Mouse (Mus musculus): ENCODE results near the gene Lhfpl1. TPM values are rescaled to one million over a fixed set of nuclear protein-coding genes. Genes with fewer than 3 reads are reported as not detected.
"Not testable (repeated sequence)": the region's sequence is repeated elsewhere in the genome, so short reads cannot be mapped to it uniquely, and the experiment has no call there.

The Lhfpl1 gene
- polyA plus RNA-seq (2015; fragmentation: Nextera tagmentation; extraction: Ambion mirVana), result 6.5 and 8.2 TPM in 2 replicates

DNA sequence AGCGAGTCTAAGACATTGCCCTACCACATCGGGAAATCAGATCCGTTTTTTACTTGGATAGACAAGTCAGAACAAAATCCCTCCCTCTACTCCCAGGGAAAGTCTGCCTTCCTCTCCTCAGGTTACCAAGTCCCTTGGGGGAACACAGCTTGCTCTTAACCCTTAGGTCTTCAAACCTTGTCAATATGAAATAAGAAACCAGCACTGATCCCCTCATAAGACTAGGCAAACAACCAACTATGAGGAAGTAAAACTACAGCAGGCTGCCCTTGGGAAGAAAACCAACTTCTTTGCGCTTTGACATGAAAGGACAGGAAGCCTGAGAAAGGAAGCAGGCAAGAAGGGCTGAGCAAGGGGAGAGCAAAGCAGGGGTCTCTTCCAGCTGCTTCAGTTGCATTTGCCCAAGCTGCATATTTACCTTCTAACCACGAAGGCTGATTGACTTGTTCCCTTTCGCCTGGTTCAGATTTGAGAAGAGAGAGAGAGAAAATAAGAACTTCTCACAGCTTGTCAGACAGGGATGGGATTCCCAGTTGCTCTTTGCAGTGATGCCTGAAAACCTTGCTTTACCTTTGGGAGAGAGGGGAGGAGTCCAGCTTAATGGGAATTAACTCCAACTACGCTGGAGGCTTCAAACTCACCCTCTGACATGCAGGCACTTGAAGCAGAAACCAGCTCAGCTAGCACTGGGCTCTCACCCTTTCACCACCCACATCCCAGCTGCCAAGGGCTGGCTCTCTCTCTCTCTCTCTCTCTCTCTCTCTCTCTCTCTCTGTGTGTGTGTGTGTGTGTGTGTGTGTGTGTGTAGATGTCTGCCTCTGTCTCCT, at the start of gene Lhfpl1:
TSS of gene Lhfpl1 (minus strand) at position 713 of the 827 bp plus-strand sequence.
- ATAC-seq (ENCODE audit: low FRiP score, low read depth), result peak; percentile 88
- Histone ChIP-seq H3K27ac (peak within 1 kb of the TSS; percentile 69; the same call in 1 of the 2 replicates), H3K4me3 (peak within 1 kb of the TSS; percentile 20), H3K4me1 (no peaks in the 10 kb centered on the region), H3K9me3 (no peaks in the 10 kb centered on the region), H3K4me2 (replicated peaks) (peak within 1 kb of the TSS; percentile 47), H3K36me3 (no peaks in the 10 kb centered on the region), H3K9ac (no peak within 1 kb of the TSS), H3K27me3 (0 out of 2 replicates have a peak, but pooled peaks cover 3% of the 10 kb centered on the region)
- 19% methylated on average over 7 of the region's 7 CpGs for WGBS

DNA sequence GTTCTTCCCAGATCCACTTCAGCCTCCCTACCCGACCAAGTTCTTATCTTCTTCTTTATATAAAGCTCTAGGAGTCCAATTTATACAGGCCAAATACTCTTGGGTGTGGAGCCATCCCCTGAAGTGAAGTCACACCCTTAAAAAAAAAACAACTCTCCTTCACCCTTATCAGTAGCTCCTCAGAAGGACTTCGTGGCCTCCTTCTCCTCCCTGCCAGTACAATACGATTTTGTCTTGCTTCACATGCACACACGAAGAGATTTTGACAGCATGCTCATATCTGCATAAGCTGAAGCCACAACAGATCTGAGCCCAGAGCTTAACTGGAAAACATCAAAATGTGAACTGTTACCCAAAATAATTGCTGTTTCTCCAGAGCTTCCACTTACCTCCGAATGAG, 22.9 kb upstream of the Lhfpl1 start:
- ATAC-seq (ENCODE audit: low FRiP score, low read depth), result no peak
- Histone ChIP-seq H3K27ac (no peak overlapping the region), H3K9me3 (no peaks in the 10 kb centered on the region), H3K4me3 (no peak overlapping the region), H3K9ac (no peak overlapping the region), H3K4me2 (replicated peaks) (no peak overlapping the region), H3K36me3 (no peaks in the 10 kb centered on the region), H3K4me1 (no peaks in the 10 kb centered on the region), H3K27me3 (peaks cover 9% of the 10 kb centered on the region; the same call in 1 of the 2 replicates)
- WGBS, result 72% methylated on average over 5 of the region's 5 CpGs

GRCm38 (mm10) chrX:145362527-145362926, 13.6 kb upstream of the Lhfpl1 start:
- no peaks in the 10 kb centered on the region for H3K9me3 ChIP-seq
- no peak for ATAC-seq (ENCODE audit: low FRiP score, low read depth)
- H3K27ac ChIP-seq, result no peak overlapping the region
- no peaks in the 10 kb centered on the region for H3K27me3 ChIP-seq
- H3K4me2 ChIP-seq (replicated peaks), result no peak overlapping the region
- H3K4me1 ChIP-seq, result no peaks in the 10 kb centered on the region
- H3K4me3 ChIP-seq, result no peak overlapping the region
- no peaks in the 10 kb centered on the region for H3K36me3 ChIP-seq
- no peak overlapping the region for H3K9ac ChIP-seq
- whole genome bisulfite sequencing, result 85% methylated on average over 4 of the region's 4 CpGs

DNA sequence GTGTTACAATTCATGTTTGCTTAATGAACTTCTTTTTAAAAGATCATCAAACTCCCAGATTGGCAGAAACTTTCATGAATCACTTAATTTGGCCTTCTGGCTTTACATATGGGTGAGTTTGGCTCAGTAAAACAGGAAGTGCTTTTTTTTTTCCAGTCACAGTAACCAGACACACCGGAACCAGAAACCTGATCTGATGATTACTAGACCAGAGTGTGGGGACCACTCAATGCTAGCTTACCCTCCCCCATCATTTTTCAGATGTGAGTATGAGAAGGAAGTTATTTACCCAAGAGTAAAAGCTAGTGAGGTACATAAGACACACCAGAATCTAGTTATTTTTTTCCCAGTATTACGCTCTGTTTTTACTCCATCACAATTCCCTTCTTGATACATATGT, 6.5 kb downstream of the Lhfpl1 start:
- H3K9ac ChIP-seq, result no peak overlapping the region
- H3K4me2 ChIP-seq (replicated peaks), result no peak overlapping the region
- H3K4me3 ChIP-seq, result no peak overlapping the region
- 48% methylated on average over 2 of the region's 2 CpGs for WGBS
- no peaks in the 10 kb centered on the region for H3K9me3 ChIP-seq
- H3K27me3 ChIP-seq, result 0 out of 2 replicates have a peak, but pooled peaks cover 3% of the 10 kb centered on the region
- H3K36me3 ChIP-seq, result no peaks in the 10 kb centered on the region
- H3K4me1 ChIP-seq, result no peaks in the 10 kb centered on the region
- 0 out of 2 replicates have a peak, but pooled peaks have one; percentile 15 for ATAC-seq (ENCODE audit: low FRiP score, low read depth)
- H3K27ac ChIP-seq, result no peak overlapping the region

GRCm38 (mm10) chrX:145336141-145336540, 12.7 kb downstream of the Lhfpl1 start:
- Histone ChIP-seq H3K27ac (no peak overlapping the region), H3K9ac (no peak overlapping the region), H3K4me3 (no peak overlapping the region), H3K4me1 (no peaks in the 10 kb centered on the region), H3K36me3 (no peaks in the 10 kb centered on the region), H3K27me3 (no peaks in the 10 kb centered on the region), H3K9me3 (no peaks in the 10 kb centered on the region), H3K4me2 (replicated peaks) (no peak overlapping the region)
- ATAC-seq (ENCODE audit: low FRiP score, low read depth), result peak; percentile 93
- WGBS, result 58% methylated on average over 1 of the region's 1 CpGs

GRCm38 (mm10) chrX:145308555-145308954, 40.3 kb downstream of the Lhfpl1 start:
- H3K4me3 ChIP-seq, result no peak overlapping the region
- no peak overlapping the region for H3K27ac ChIP-seq
- H3K4me2 ChIP-seq (replicated peaks), result no peak overlapping the region
- H3K4me1 ChIP-seq, result no peaks in the 10 kb centered on the region
- H3K9ac ChIP-seq, result no peak overlapping the region
- no peaks in the 10 kb centered on the region for H3K9me3 ChIP-seq
- ATAC-seq (ENCODE audit: low FRiP score, low read depth), result no peak
- no peaks in the 10 kb centered on the region for H3K27me3 ChIP-seq
- H3K36me3 ChIP-seq, result no peaks in the 10 kb centered on the region
- WGBS, result 61% methylated on average over 1 of the region's 1 CpGs

DNA sequence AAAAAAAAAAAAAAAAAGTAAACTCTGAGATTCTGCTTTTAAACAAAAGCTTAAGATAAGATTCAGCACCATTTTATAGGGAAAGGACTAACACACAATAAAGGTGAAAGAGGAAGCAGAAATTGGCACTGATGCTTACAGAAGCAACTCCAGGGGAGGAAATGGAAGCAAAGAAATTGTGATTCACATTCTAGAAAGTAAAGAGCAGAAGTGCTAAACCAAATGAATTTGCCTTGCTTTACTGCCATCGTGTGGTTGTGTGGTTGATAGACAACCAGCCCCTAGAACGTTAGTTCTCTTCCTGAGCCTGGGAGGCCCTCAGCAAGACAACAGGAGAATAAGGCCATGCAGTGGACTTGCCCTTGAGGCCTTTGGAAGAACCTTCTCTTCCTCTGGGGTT, 41.7 kb downstream of the Lhfpl1 start:
- H3K4me2 ChIP-seq (replicated peaks), result no peak overlapping the region
- no peaks in the 10 kb centered on the region for H3K36me3 ChIP-seq
- no peak overlapping the region for H3K9ac ChIP-seq
- H3K27me3 ChIP-seq, result no peaks in the 10 kb centered on the region
- H3K4me1 ChIP-seq, result no peaks in the 10 kb centered on the region
- H3K9me3 ChIP-seq, result no peaks in the 10 kb centered on the region
- WGBS, result 2% methylated on average over 2 of the region's 2 CpGs
- H3K27ac ChIP-seq, result no peak overlapping the region
- H3K4me3 ChIP-seq, result no peak overlapping the region
- ATAC-seq (ENCODE audit: low FRiP score, low read depth), result no peak; the same call in 1 of the 2 replicates

GRCm38 (mm10) chrX:145300232-145300631, 48.7 kb downstream of the Lhfpl1 start:
- H3K36me3 ChIP-seq; H3K27ac ChIP-seq; H3K9ac ChIP-seq; ATAC-seq (ENCODE audit: low FRiP score, low read depth); H3K27me3 ChIP-seq; H3K4me2 ChIP-seq (replicated peaks); H3K4me3 ChIP-seq; H3K9me3 ChIP-seq; H3K4me1 ChIP-seq: not testable (repeated sequence)

GRCm38 (mm10) chrX:145272209-145272608, 76.7 kb downstream of the Lhfpl1 start:
- Histone ChIP-seq H3K4me3 (no peak overlapping the region), H3K27ac (no peak overlapping the region), H3K36me3 (no peaks in the 10 kb centered on the region), H3K4me2 (replicated peaks) (no peak overlapping the region), H3K4me1 (no peaks in the 10 kb centered on the region), H3K9me3 (no peaks in the 10 kb centered on the region), H3K27me3 (no peaks in the 10 kb centered on the region), H3K9ac (no peak overlapping the region)
- ATAC-seq (ENCODE audit: low FRiP score, low read depth), result no peak
- WGBS, result 86% methylated on average over 3 of the region's 3 CpGs

DNA sequence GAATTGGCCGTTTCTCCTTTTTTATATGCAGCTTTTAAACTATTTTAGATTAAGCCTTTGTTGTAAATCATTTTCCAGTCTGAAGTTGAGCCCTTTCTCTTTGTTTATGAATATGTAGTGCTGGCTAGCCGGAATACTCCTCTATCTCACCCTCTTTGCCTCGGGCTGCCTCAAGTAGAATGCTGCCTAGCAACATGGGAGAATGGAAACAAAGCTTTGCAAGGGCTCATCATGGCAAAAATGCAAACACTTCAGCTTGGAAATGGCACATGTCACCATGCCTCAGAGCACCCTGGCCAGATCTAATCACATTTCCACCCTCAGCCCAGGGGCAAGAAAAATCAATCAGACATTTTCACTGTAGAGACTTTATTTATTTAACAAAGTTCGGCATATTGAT, 77.1 kb downstream of the Lhfpl1 start:
- Histone ChIP-seq H3K9me3 (no peaks in the 10 kb centered on the region), H3K4me1 (no peaks in the 10 kb centered on the region), H3K4me2 (replicated peaks) (no peak overlapping the region), H3K27ac (no peak overlapping the region), H3K4me3 (no peak overlapping the region), H3K36me3 (no peaks in the 10 kb centered on the region), H3K27me3 (no peaks in the 10 kb centered on the region), H3K9ac (no peak overlapping the region)
- no peak for ATAC-seq (ENCODE audit: low FRiP score, low read depth)
- 65% methylated on average over 4 of the region's 4 CpGs for whole genome bisulfite sequencing

DNA sequence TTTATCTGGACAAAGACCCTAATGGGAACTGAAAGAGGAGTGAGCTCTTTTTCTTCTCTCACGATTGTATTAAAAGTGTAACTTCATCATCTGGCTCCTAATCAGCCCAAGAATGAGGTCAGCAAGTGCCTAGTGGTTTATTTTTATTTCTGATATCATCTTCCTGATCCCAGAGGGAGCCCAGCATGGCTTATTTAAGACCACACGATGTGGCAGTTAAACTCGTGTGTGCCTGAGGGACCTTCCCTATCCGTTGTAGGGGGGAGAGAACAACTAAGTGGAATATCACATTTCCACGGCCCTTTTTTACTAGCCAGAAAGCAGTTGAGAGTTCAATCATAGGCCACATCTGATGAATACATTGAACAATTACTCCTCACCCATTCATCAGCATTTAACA, 87.1 kb downstream of the Lhfpl1 start:
- no peak overlapping the region for H3K27ac ChIP-seq
- no peak overlapping the region for H3K4me2 ChIP-seq (replicated peaks)
- no peaks in the 10 kb centered on the region for H3K9me3 ChIP-seq
- WGBS, result 41% methylated on average over 5 of the region's 5 CpGs
- H3K4me1 ChIP-seq, result no peaks in the 10 kb centered on the region
- no peak for ATAC-seq (ENCODE audit: low FRiP score, low read depth)
- no peaks in the 10 kb centered on the region for H3K27me3 ChIP-seq
- H3K4me3 ChIP-seq, result no peak overlapping the region
- no peak overlapping the region for H3K9ac ChIP-seq
- H3K36me3 ChIP-seq, result no peaks in the 10 kb centered on the region
